Mouse (Mus musculus): ENCODE results near the gene Ext2. TPM values are rescaled to one million over a fixed set of nuclear protein-coding genes. Genes with fewer than 3 reads are reported as not detected.

Gene Ext2
- polyA plus RNA-seq, 2 experiments: 80.7 to 115 TPM

DNA sequence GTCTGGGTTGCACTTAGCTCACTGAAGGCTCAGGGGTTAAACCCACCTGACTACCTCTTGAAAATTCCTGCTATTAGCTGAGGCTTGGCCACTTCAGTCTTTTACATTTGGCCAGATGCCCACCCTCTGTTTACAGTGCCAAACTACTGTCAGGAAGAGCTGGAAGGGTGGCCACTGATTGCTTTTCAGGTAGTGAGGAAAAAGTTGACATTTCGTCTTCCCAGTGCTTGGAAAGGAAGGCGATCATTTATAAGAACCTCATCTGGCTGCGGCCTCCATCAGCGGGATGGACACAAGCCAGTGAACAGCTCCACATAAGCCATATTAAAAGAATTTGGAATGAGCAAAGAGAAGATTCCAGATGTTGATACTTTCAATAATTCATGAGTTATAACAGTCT lies 72.7 kb downstream of the Ext2 start:
- 69% methylated on average over 4 of the region's 4 CpGs for WGBS
- DNase-seq (ENCODE audit: low spot score) (peak; percentile 52), ATAC-seq (ENCODE audit: low FRiP score, low read depth) (no peak)
- Histone ChIP-seq H3K4me1 (ENCODE audit: control insufficient read depth, insufficient read depth, low read length) (0 out of 2 replicates have a peak, but pooled peaks cover 13% of the 10 kb centered on the region), H3K9me3 (ENCODE audit: control insufficient read depth, low read length) (no peaks in the 10 kb centered on the region), H3K27me3 (ENCODE audit: control insufficient read depth, insufficient read depth, low read length) (no peaks in the 10 kb centered on the region), H3K4me3 (replicated peaks; ENCODE audit: low read length) (no peak overlapping the region), H3K27ac (replicated peaks; ENCODE audit: low read depth, low read length) (no peak overlapping the region), H3K36me3 (ENCODE audit: control insufficient read depth, insufficient read depth, low read length) (no peaks in the 10 kb centered on the region; the same call in 1 of the 2 replicates), H3K9ac (ENCODE audit: low read depth, low read length, severe bottlenecking) (no peak overlapping the region), H3K4me2 (replicated peaks; ENCODE audit: low read depth, low read length, severe bottlenecking) (no peak overlapping the region)
- TF ChIP-seq POLR2A (IDR thresholded peaks at IDR 0.05; ENCODE audit: borderline replicate concordance, extremely low read depth, insufficient read depth, insufficient read length): no peak

DNA sequence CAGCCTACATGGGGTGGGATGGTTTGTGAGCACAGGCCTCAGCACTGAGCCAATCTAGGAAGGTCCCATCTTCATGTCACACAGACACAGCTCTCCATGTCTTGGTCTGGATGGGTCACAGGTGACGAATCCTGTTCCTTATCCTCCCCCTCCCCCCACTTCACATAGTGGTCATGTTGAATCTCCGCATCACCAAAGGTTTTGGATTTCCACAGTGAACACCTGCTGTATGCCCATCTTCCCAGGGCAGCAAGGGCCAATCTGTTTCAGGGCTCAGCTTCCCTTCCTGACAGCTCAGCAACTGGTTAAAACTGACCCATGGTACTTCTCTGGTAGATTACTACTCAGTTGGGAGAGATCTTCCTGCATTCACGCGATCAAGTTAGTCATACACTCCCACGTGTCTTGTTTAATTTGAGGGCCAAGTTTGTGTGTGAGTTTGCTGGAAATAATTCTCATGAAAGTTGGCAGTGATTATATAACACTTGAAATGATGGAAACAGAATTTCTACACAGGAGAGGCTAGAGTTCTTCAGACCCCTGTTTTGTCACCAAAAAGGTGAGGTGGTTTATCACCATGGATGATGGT lies 74.7 kb downstream of the Ext2 start:
- no peak for TF ChIP-seq POLR2A (IDR thresholded peaks at IDR 0.05; ENCODE audit: borderline replicate concordance, extremely low read depth, insufficient read depth, insufficient read length)

DNA sequence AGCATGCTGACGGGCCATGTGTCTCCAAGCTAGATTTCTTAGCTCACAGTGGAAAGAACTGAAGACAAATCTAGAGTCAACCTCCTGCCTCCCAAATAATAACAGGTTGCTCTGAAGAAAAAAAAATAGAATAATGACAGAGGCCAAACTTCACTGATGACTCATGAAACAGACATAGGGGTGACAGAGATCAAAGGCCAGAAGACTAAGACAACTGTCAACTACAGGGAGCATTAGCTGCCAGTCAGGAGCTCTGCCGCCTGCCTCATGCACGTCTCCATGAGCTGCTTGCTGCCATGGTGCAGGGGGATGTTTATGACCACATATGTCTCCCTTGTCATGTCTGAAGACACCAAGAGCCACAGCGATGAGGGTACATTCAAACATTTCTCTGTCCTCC lies 75.7 kb downstream of the Ext2 start:
- WGBS: 52% methylated on average over 4 of the region's 4 CpGs
- DNase-seq (ENCODE audit: low spot score): no peak
- Histone ChIP-seq H3K27ac (replicated peaks; ENCODE audit: low read depth, low read length) (no peak overlapping the region), H3K9ac (ENCODE audit: low read depth, low read length, severe bottlenecking) (no peak overlapping the region), H3K27me3 (ENCODE audit: control insufficient read depth, insufficient read depth, low read length) (no peaks in the 10 kb centered on the region), H3K4me3 (replicated peaks; ENCODE audit: low read length) (no peak overlapping the region), H3K4me2 (replicated peaks; ENCODE audit: low read depth, low read length, severe bottlenecking) (no peak overlapping the region), H3K9me3 (ENCODE audit: control insufficient read depth, low read length) (no peaks in the 10 kb centered on the region), H3K36me3 (ENCODE audit: control insufficient read depth, insufficient read depth, low read length) (no peaks in the 10 kb centered on the region; the same call in 1 of the 2 replicates), H3K4me1 (ENCODE audit: control insufficient read depth, insufficient read depth, low read length) (peaks cover 15% of the 10 kb centered on the region; the same call in 1 of the 2 replicates)
- ATAC-seq (ENCODE audit: low FRiP score, low read depth): no peak
- no peak for TF ChIP-seq POLR2A (IDR thresholded peaks at IDR 0.05; ENCODE audit: borderline replicate concordance, extremely low read depth, insufficient read depth, insufficient read length)

More for the DNA sequence above, 74.7 kb downstream of the Ext2 start:
- H3K4me1 ChIP-seq (ENCODE audit: control insufficient read depth, insufficient read depth, low read length): peaks cover 15% of the 10 kb centered on the region; the same call in 1 of the 2 replicates
- H3K9me3 ChIP-seq (ENCODE audit: control insufficient read depth, low read length): no peaks in the 10 kb centered on the region
- no peak overlapping the region for H3K4me2 ChIP-seq (replicated peaks; ENCODE audit: low read depth, low read length, severe bottlenecking)
- H3K9ac ChIP-seq (ENCODE audit: low read depth, low read length, severe bottlenecking): no peak overlapping the region
- no peaks in the 10 kb centered on the region for H3K27me3 ChIP-seq (ENCODE audit: control insufficient read depth, insufficient read depth, low read length)
- no peak overlapping the region for H3K27ac ChIP-seq (replicated peaks; ENCODE audit: low read depth, low read length)
- WGBS: 83% methylated on average over 5 of the region's 5 CpGs
- DNase-seq (ENCODE audit: low spot score) (no peak), ATAC-seq (ENCODE audit: low FRiP score, low read depth) (no peak)
- no peaks in the 10 kb centered on the region; the same call in 1 of the 2 replicates for H3K36me3 ChIP-seq (ENCODE audit: control insufficient read depth, insufficient read depth, low read length)
- no peak overlapping the region for H3K4me3 ChIP-seq (replicated peaks; ENCODE audit: low read length)

DNA sequence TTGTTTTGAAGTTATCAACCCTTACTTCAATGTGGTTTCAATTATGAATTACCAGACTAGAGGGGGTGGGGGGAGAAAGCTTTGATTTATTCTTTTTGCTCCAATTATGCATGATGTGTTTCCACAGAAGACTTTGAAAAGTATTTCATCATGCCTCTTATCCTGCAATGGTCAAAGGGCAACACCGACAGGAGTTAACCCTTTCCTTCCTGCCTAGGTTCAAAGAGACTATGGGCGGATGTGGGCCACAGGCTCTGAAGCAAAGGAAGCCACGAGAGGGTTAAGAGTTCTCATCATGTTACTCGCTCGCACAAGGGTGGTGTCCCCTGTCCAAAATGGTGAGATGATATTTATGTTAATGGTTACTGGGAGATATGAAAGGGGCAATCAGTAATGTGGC lies 76.2 kb downstream of the Ext2 start:
- no peak overlapping the region for H3K4me3 ChIP-seq (replicated peaks; ENCODE audit: low read length)
- peaks cover 15% of the 10 kb centered on the region; the same call in 1 of the 2 replicates for H3K4me1 ChIP-seq (ENCODE audit: control insufficient read depth, insufficient read depth, low read length)
- WGBS: 28% methylated on average over 5 of the region's 5 CpGs
- H3K9ac ChIP-seq (ENCODE audit: low read depth, low read length, severe bottlenecking): no peak overlapping the region
- no peaks in the 10 kb centered on the region; the same call in 1 of the 2 replicates for H3K36me3 ChIP-seq (ENCODE audit: control insufficient read depth, insufficient read depth, low read length)
- H3K4me2 ChIP-seq (replicated peaks; ENCODE audit: low read depth, low read length, severe bottlenecking): no peak overlapping the region
- DNase-seq (ENCODE audit: low spot score) (no peak), ATAC-seq (ENCODE audit: low FRiP score, low read depth) (no peak)
- H3K27ac ChIP-seq (replicated peaks; ENCODE audit: low read depth, low read length): no peak overlapping the region
- H3K9me3 ChIP-seq (ENCODE audit: control insufficient read depth, low read length): no peaks in the 10 kb centered on the region
- no peaks in the 10 kb centered on the region for H3K27me3 ChIP-seq (ENCODE audit: control insufficient read depth, insufficient read depth, low read length)
- TF ChIP-seq POLR2A (IDR thresholded peaks at IDR 0.05; ENCODE audit: borderline replicate concordance, extremely low read depth, insufficient read depth, insufficient read length): no peak

DNA sequence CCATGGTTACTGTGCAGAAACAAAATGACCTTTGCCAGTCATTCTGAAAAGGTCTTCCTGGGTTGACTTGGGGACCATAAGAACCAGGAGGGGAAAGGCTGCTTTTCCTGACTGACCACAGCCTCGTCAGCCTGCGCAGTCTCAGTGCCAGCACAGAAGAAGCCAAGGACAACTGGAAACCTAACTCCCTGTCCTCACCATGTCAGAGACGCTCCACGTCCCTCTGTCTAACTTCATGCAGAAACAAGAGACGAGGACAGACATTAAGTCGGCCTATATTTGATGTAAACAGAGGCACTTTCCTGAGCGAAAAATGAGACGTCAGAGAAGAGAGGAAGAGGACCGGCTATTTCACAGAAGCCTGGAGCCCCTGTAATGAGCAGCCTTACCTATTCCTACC lies 76.6 kb downstream of the Ext2 start:
- Histone ChIP-seq H3K9ac (ENCODE audit: low read depth, low read length, severe bottlenecking) (no peak overlapping the region), H3K27me3 (ENCODE audit: control insufficient read depth, insufficient read depth, low read length) (no peaks in the 10 kb centered on the region), H3K4me2 (replicated peaks; ENCODE audit: low read depth, low read length, severe bottlenecking) (no peak overlapping the region), H3K4me1 (ENCODE audit: control insufficient read depth, insufficient read depth, low read length) (peaks cover 15% of the 10 kb centered on the region; the same call in 1 of the 2 replicates), H3K9me3 (ENCODE audit: control insufficient read depth, low read length) (no peaks in the 10 kb centered on the region), H3K36me3 (ENCODE audit: control insufficient read depth, insufficient read depth, low read length) (no peaks in the 10 kb centered on the region; the same call in 1 of the 2 replicates), H3K4me3 (replicated peaks; ENCODE audit: low read length) (no peak overlapping the region), H3K27ac (replicated peaks; ENCODE audit: low read depth, low read length) (no peak overlapping the region)
- DNase-seq (ENCODE audit: low spot score) (no peak), ATAC-seq (ENCODE audit: low FRiP score, low read depth) (no peak)
- TF ChIP-seq POLR2A (IDR thresholded peaks at IDR 0.05; ENCODE audit: borderline replicate concordance, extremely low read depth, insufficient read depth, insufficient read length): no peak
- 34% methylated on average over 9 of the region's 9 CpGs for WGBS

All from limb, embryonic 14.5 days (tissue).